Mouse (Mus musculus) B cell, adult 2 months (primary cell): ENCODE results near the gene Prpsap1.

Source experiments
- DNase-seq, 2 experiments: peaks; one replicate each; pipeline ENCODE4 v3.0.0; 2022

Prpsap1 gene

GRCm38 (mm10) chr11:116442129-116442866 is 51.7 kb downstream of the Prpsap1 start:
- DNase-seq = no peak

GRCm38 (mm10) chr11:116440408-116441068 is 53.5 kb downstream of the Prpsap1 start:
- no peak for DNase-seq

GRCm38 (mm10) chr11:116439269-116440240 is 54.4 kb downstream of the Prpsap1 start:
- DNase-seq = peak; percentile 54 to 58

GRCm38 (mm10) chr11:116437541-116437940 is 56.5 kb downstream of the Prpsap1 start:
- DNase-seq = no peak

- peak; percentile 37 to 40 for DNase-seq
These were observed 57.2 kb downstream of the Prpsap1 start for GRCm38 (mm10) chr11:116436725-116437331.

- no peak for DNase-seq
These were observed 57.8 kb downstream of the Prpsap1 start for GRCm38 (mm10) chr11:116435992-116436724.

- DNase-seq = no peak
These were observed 58.8 kb downstream of the Prpsap1 start for GRCm38 (mm10) chr11:116434967-116435752.

GRCm38 (mm10) chr11:116434287-116434966 is 59.6 kb downstream of the Prpsap1 start:
- DNase-seq = peak; percentile 62 to 64

- peak; percentile 97 to 98 for DNase-seq
These were observed 60.4 kb downstream of the Prpsap1 start, which contains the start of gene Ubald2 for GRCm38 (mm10) chr11:116433356-116434286. Ubald2 (plus strand) TSS chr11:116434094.

GRCm38 (mm10) chr11:116432593-116433355 is 61.2 kb downstream of the Prpsap1 start:
- DNase-seq = no peak

GRCm38 (mm10) chr11:116432127-116432526 is 61.9 kb downstream of the Prpsap1 start:
- DNase-seq = no peak

- DNase-seq = no peak
These were observed 62.4 kb downstream of the Prpsap1 start for GRCm38 (mm10) chr11:116431428-116432077.

- no peak for DNase-seq
These were observed 63.1 kb downstream of the Prpsap1 start for GRCm38 (mm10) chr11:116430723-116431427.

GRCm38 (mm10) chr11:116429862-116430613 is 64.0 kb downstream of the Prpsap1 start:
- DNase-seq = no peak

GRCm38 (mm10) chr11:116428872-116429859 is 64.8 kb downstream of the Prpsap1 start:
- DNase-seq = peak in 1 of 2 experiments; percentile 38
